Mouse (Mus musculus) cerebellum, adult 2 months (tissue): ENCODE measurements around the gene Ndufa11.

Source experiments
- CTCF ChIP-seq: fragments of 200-500 bp; IDR thresholded peaks from 2 replicates; pipeline ENCODE4 v1.5.1; 2011; ENCODE audit warnings: low read depth, mild to moderate bottlenecking, control low read depth, low read length, moderate library complexity, borderline replicate concordance; ENCODE audit not compliant: insufficient read depth
- POLR2A ChIP-seq: fragments of 200-500 bp; IDR thresholded peaks from 2 replicates; pipeline ENCODE4 v1.6.1; 2011; ENCODE audit warnings: low read length, control low read depth, borderline replicate concordance; ENCODE audit not compliant: insufficient read depth

- TF ChIP-seq POLR2A: no peak
- TF ChIP-seq CTCF: no peak
These were observed 51.4 kb downstream of the Ndufa11 start for GRCm38 (mm10) chr17:56768941-56769340.
